Mouse (Mus musculus) lung, postnatal 0 days (tissue): ENCODE measurements around the gene Slc46a3.

Experiments
- CTCF ChIP-seq: IDR thresholded peaks from 2 replicates; pipeline ENCODE4 v1.5.1; 2016; ENCODE audit warnings: antibody characterized with exemption, mild to moderate bottlenecking
- EP300 ChIP-seq: IDR thresholded peaks from 2 replicates; pipeline ENCODE4 v1.6.1; 2016; ENCODE audit warnings: antibody characterized with exemption, mild to moderate bottlenecking, control low read depth

DNA sequence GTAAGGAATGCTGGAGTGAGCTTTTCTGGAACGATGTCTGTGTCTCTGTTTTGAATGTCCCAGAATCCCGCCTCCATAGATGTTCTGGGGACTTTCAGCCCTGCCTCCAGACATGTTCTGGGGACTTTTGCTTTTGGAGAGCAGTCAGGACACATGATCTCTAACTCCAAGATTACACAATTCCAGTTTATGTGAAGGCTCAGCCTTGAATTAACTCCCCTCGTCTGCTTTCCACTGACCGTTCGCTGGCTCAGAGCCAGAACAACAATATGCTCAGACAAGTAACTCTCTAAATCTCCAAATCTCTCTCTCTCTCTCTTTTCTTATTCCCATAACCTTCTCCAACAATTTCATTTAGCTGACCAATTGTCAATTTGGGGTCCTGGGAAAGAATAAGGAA lies 47.3 kb downstream of the Slc46a3 start:
- TF ChIP-seq EP300 (no peak), CTCF (no peak)
